7 mouse cellular contexts compared by ENCODE assay signal in the genomic region with DNA sequence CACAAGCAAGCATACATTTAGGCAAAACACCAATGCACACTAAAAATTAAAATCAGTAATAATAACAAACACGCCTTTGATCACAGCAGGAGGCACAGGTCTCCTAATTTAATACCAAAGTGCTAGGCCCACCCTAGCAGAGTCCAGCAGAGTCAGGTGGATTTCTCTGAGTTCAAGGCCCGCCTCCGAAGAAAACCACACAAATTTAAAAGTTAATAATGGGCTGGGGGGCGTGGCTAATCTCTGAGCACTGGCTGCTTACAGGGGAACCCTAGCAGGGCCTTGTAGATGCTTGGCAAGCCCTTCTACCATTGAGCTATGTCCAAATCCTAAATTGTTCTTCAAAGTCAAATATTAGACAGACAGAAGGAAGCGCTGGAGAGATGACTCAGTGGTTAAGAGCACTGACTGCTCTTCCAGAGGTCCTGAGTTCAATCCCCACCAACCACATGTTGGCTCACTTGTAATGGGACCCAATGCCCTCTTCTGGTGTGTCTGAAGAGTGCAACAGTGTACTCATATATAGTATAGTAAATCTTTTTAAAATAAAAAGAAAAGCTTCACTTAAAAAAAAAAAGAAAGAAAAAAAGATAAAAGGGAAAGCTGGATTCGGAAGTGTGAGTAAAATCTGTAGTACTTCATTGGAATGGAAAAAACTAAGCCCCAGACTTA. TPM values are rescaled to one million over a fixed set of nuclear protein-coding genes. Genes with fewer than 3 reads are reported as not detected.
DNase-seq lines count a peak whose midpoint lies in the region; ATAC-seq and TF ChIP-seq lines count a peak whose summit lies in the region.

No protein-coding gene starts in this region.

- peak overlapping the region; percentile 91 for H3K9ac ChIP-seq in embryonic facial prominence, embryonic 13.5 days
- H3K9ac ChIP-seq in midbrain, embryonic 16.5 days (ENCODE audit: low read depth, low read length), result no peak overlapping the region

- no peak for ATAC-seq in embryonic facial prominence, embryonic 13.5 days (ENCODE audit: insufficient number of reproducible peaks, insufficient read depth, low FRiP score, low TSS enrichment, low read depth)
- ATAC-seq in midbrain, embryonic 16.5 days, result no peak

- DNase-seq in testis, postnatal 14 days (ENCODE audit: low spot score), result no peak
- DNase-seq in kidney, adult 2 months, result peak; percentile 69
- no peak for DNase-seq in right cerebral cortex, postnatal 25 days
- no peak for DNase-seq in T-cell, adult 2 months (ENCODE audit: low spot score)

- no peak for TF ChIP-seq CTCF in testis, adult 2 months (IDR thresholded peaks at IDR 0.05; ENCODE audit: control insufficient read depth, insufficient read depth, insufficient replicate concordance, low read depth, low read length)
- TF ChIP-seq CTCF in kidney, adult 2 months (conservative IDR thresholded peaks at IDR 0.05; ENCODE audit: insufficient read depth, insufficient read length, low read depth, low read length), result no peak

- TF ChIP-seq POLR2A in testis, adult 2 months (IDR thresholded peaks at IDR 0.05; ENCODE audit: control insufficient read depth, low read depth, low read length), result no peak
- no peak for TF ChIP-seq POLR2A in kidney, adult 2 months (IDR thresholded peaks at IDR 0.05; ENCODE audit: low read depth, low read length)

- 82% methylated on average over 6 of the region's 6 CpGs for WGBS in embryonic facial prominence, embryonic 13.5 days
- WGBS in kidney, adult 2 months, result 66% methylated on average over 6 of the region's 6 CpGs
- 81% methylated on average over 6 of the region's 6 CpGs for WGBS in midbrain, embryonic 16.5 days

- no peak overlapping the region; the same call in 1 of the 2 replicates for H3K27ac ChIP-seq in testis, adult 2 months (ENCODE audit: control insufficient read depth, insufficient read depth, low read depth, low read length)
- H3K27ac ChIP-seq in embryonic facial prominence, embryonic 13.5 days, result peak overlapping the region; percentile 99
- H3K27ac ChIP-seq in kidney, adult 2 months (ENCODE audit: insufficient read depth, low read depth, low read length), result no peak overlapping the region
- peak overlapping the region; percentile 94 for H3K27ac ChIP-seq in midbrain, embryonic 16.5 days (ENCODE audit: low read length)

- H3K4me2 ChIP-seq in embryonic facial prominence, embryonic 13.5 days, result peak overlapping the region; percentile 67
- H3K4me2 ChIP-seq in midbrain, embryonic 16.5 days (ENCODE audit: low read length), result peak overlapping the region; percentile 69

- H3K27me3 ChIP-seq in testis, adult 2 months (ENCODE audit: control insufficient read depth, insufficient read depth, low read length), result no peaks in the 10 kb centered on the region
- no peaks in the 10 kb centered on the region for H3K27me3 ChIP-seq in embryonic facial prominence, embryonic 13.5 days
- no peaks in the 10 kb centered on the region for H3K27me3 ChIP-seq in kidney, adult 2 months (replicated peaks; ENCODE audit: control insufficient read depth, insufficient read depth, low read length)
- no peaks in the 10 kb centered on the region for H3K27me3 ChIP-seq in midbrain, embryonic 16.5 days (ENCODE audit: control insufficient read depth, insufficient read depth, low read depth, low read length)

- no peaks in the 10 kb centered on the region; the same call in 1 of the 2 replicates for H3K4me1 ChIP-seq in testis, adult 2 months (ENCODE audit: control insufficient read depth, insufficient read depth, low read length)
- peaks cover 14% of the 10 kb centered on the region for H3K4me1 ChIP-seq in embryonic facial prominence, embryonic 13.5 days
- no peaks in the 10 kb centered on the region for H3K4me1 ChIP-seq in kidney, adult 2 months (ENCODE audit: control insufficient read depth, insufficient read depth, low read length)
- peaks cover 13% of the 10 kb centered on the region for H3K4me1 ChIP-seq in midbrain, embryonic 16.5 days (ENCODE audit: control insufficient read depth, insufficient read depth, low read length)

- H3K4me3 ChIP-seq in testis, adult 2 months (ENCODE audit: control insufficient read depth, low read depth, low read length), result peak overlapping the region; percentile 95; the same call in 1 of the 2 replicates
- H3K4me3 ChIP-seq in embryonic facial prominence, embryonic 13.5 days, result peak overlapping the region; percentile 66
- no peak overlapping the region for H3K4me3 ChIP-seq in kidney, adult 2 months (ENCODE audit: insufficient read depth, low read depth, low read length)
- H3K4me3 ChIP-seq in midbrain, embryonic 16.5 days (ENCODE audit: low read depth, low read length), result no peak overlapping the region; the same call in 1 of the 2 replicates

- no peaks in the 10 kb centered on the region for H3K36me3 ChIP-seq in testis, adult 2 months (ENCODE audit: control insufficient read depth, insufficient read depth, low read length)
- peaks cover 60% of the 10 kb centered on the region for H3K36me3 ChIP-seq in embryonic facial prominence, embryonic 13.5 days
- peaks cover 1% of the 10 kb centered on the region for H3K36me3 ChIP-seq in kidney, adult 2 months (ENCODE audit: control insufficient read depth, insufficient read depth, low read length)
- H3K36me3 ChIP-seq in midbrain, embryonic 16.5 days (ENCODE audit: control insufficient read depth, insufficient read depth, low read length), result peaks cover 17% of the 10 kb centered on the region

- no peaks in the 10 kb centered on the region for H3K9me3 ChIP-seq in embryonic facial prominence, embryonic 13.5 days
- no peaks in the 10 kb centered on the region for H3K9me3 ChIP-seq in midbrain, embryonic 16.5 days (replicated peaks; ENCODE audit: control insufficient read depth, low read length, poor library complexity, severe bottlenecking)

RNA-seq across cellular contexts. Expression of a gene that starts 0.9 kb away (rescaled TPM):
- 5.2 and 5.6 TPM in 2 replicates for polyA plus RNA-seq in testis, adult 2 months (2012; rRNA removed)
- polyA plus RNA-seq in embryonic facial prominence, embryonic 13.5 days (2015; fragmentation: Nextera tagmentation; extraction: Ambion mirVana), result 13.9 and 14.2 TPM in 2 replicates
- 9.8 and 10.6 TPM in 2 replicates for polyA plus RNA-seq in kidney, adult 2 months (2012; rRNA removed)
- polyA plus RNA-seq in midbrain, embryonic 16.5 days (2015; fragmentation: Nextera tagmentation; extraction: Ambion mirVana), result 2.4 and 3.0 TPM in 2 replicates

RNA-seq across cellular contexts. Expression of a gene that starts 9.9 kb away (rescaled TPM):
- polyA plus RNA-seq in testis, adult 2 months (2012; rRNA removed), result 95.8 and 99.6 TPM in 2 replicates
- 89.6 and 91.2 TPM in 2 replicates for polyA plus RNA-seq in embryonic facial prominence, embryonic 13.5 days (2015; fragmentation: Nextera tagmentation; extraction: Ambion mirVana)
- polyA plus RNA-seq in kidney, adult 2 months (2012; rRNA removed), result 77.5 and 83.7 TPM in 2 replicates
- 46.6 and 50.9 TPM in 2 replicates for polyA plus RNA-seq in midbrain, embryonic 16.5 days (2015; fragmentation: Nextera tagmentation; extraction: Ambion mirVana)

RNA-seq across cellular contexts. Expression of a gene that starts 13.4 kb away (rescaled TPM):
- polyA plus RNA-seq in testis, adult 2 months (2012; rRNA removed), result 744 and 839 TPM in 2 replicates
- 18.8 and 20.3 TPM in 2 replicates for polyA plus RNA-seq in embryonic facial prominence, embryonic 13.5 days (2015; fragmentation: Nextera tagmentation; extraction: Ambion mirVana)
- 30.6 and 31.4 TPM in 2 replicates for polyA plus RNA-seq in kidney, adult 2 months (2012; rRNA removed)
- 336 and 438 TPM in 2 replicates for polyA plus RNA-seq in midbrain, embryonic 16.5 days (2015; fragmentation: Nextera tagmentation; extraction: Ambion mirVana)

RNA-seq across cellular contexts. Expression of a gene that starts 22.8 kb away (rescaled TPM):
- polyA plus RNA-seq in testis, adult 2 months (2012; rRNA removed), result 603 and 652 TPM in 2 replicates
- polyA plus RNA-seq in embryonic facial prominence, embryonic 13.5 days (2015; fragmentation: Nextera tagmentation; extraction: Ambion mirVana), result 0.46 and 0.61 TPM in 2 replicates
- 5.9 TPM in 2 replicates for polyA plus RNA-seq in kidney, adult 2 months (2012; rRNA removed)
- 0.21 and 0.24 TPM in 2 replicates for polyA plus RNA-seq in midbrain, embryonic 16.5 days (2015; fragmentation: Nextera tagmentation; extraction: Ambion mirVana)

RNA-seq across cellular contexts. Expression of a gene that starts 32.4 kb away (rescaled TPM):
- polyA plus RNA-seq in testis, adult 2 months (2012; rRNA removed), result 1.9 and 2.0 TPM in 2 replicates
- 4.9 and 6.2 TPM in 2 replicates for polyA plus RNA-seq in embryonic facial prominence, embryonic 13.5 days (2015; fragmentation: Nextera tagmentation; extraction: Ambion mirVana)
- 0.09 and 0.41 TPM in 2 replicates for polyA plus RNA-seq in kidney, adult 2 months (2012; rRNA removed)
- 0.30 TPM in 1 of 2 replicates, not detected in the other for polyA plus RNA-seq in midbrain, embryonic 16.5 days (2015; fragmentation: Nextera tagmentation; extraction: Ambion mirVana)

Comparison
In these comparisons a context has a peak if more than half of its experiments do, and no peak if none do; other contexts are left out.
1. H3K27ac ChIP-seq: peak in embryonic facial prominence, embryonic 13.5 days (single experiment) and midbrain, embryonic 16.5 days (single experiment); none in testis, adult 2 months (single experiment) and kidney, adult 2 months (single experiment).
2. H3K4me3 ChIP-seq: peak in testis, adult 2 months (single experiment) and embryonic facial prominence, embryonic 13.5 days (single experiment); none in kidney, adult 2 months (single experiment) and midbrain, embryonic 16.5 days (single experiment).
3. RNA of a gene that starts 13.4 kb away (polyA plus RNA-seq): 744 to 839 TPM in testis, adult 2 months and 336 to 438 TPM in midbrain, embryonic 16.5 days; 30.6 to 31.4 TPM in kidney, adult 2 months and 18.8 to 20.3 TPM in embryonic facial prominence, embryonic 13.5 days; every median in the first group is over 10 times any median in the second.